Mouse (Mus musculus) olfactory bulb, adult 2 months (tissue): ENCODE data around the gene Tmem245.

Experiments
- CTCF ChIP-seq: fragments of 200-500 bp; IDR thresholded peaks from 2 replicates; pipeline ENCODE4 v1.5.1; 2012; ENCODE audit warnings: low read depth, mild to moderate bottlenecking, low read length, moderate library complexity; ENCODE audit not compliant: insufficient read depth
- POLR2A ChIP-seq: fragments of 200-500 bp; IDR thresholded peaks from 2 replicates; pipeline ENCODE4 v1.6.1; 2012; ENCODE audit warnings: mild to moderate bottlenecking, low read depth, low read length, moderate library complexity; ENCODE audit not compliant: insufficient read depth

- TF ChIP-seq POLR2A (no peak), CTCF (no peak)
These were observed 2.3 kb upstream of the Tmem245 start for GRCm38 (mm10) chr4:56949494-56949893.
